Mouse (Mus musculus) embryonic fibroblast, embryonic 13.5 days (primary cell): ENCODE results near the gene Lgr5.

ENCODE experiments used
- CTCF ChIP-seq: IDR thresholded peaks from 2 replicates; pipeline ENCODE4 v1.5.1; 2011; ENCODE audit warnings: mild to moderate bottlenecking, control low read depth, low read length, moderate library complexity, borderline replicate concordance; ENCODE audit not compliant: insufficient read depth
- POLR2A ChIP-seq: IDR thresholded peaks from 2 replicates; pipeline ENCODE4 v1.6.1; 2011; ENCODE audit warnings: low read depth, mild to moderate bottlenecking, control low read depth, low read length, moderate library complexity

- TF ChIP-seq CTCF (no peak), POLR2A (no peak)
These were observed 102.0 kb downstream of the Lgr5 start for GRCm38 (mm10) chr10:115485602-115486001.
